Mouse (Mus musculus) monocyte, adult 2 months (primary cell): ENCODE measurements at regions not wholly inside any gene's neighbourhood (a gene's known extent, or its start where the extent isn't known, plus 50 kb on each side); places are given as distances from the start of the nearest gene placed in this dataset.

Experiments
- DNase-seq, 2 experiments: peaks; one replicate each; pipeline ENCODE4 v3.0.0; 2022; ENCODE audit warnings: low spot score in 2 of 2, low read depth in 1 of 2

GRCm38 (mm10) chr17:45242076-45242475 is 191.5 kb downstream of the Cdc5l start:
- DNase-seq = no peak

- DNase-seq = no peak
Observed at GRCm38 (mm10) chr17:45240963-45241543, 192.5 kb downstream of the Cdc5l start.

- no peak for DNase-seq
Observed at GRCm38 (mm10) chr17:45240545-45240944, 193.0 kb downstream of the Cdc5l start.

GRCm38 (mm10) chr17:45237246-45237645 is 196.3 kb downstream of the Cdc5l start:
- no peak for DNase-seq

- no peak for DNase-seq
Observed at GRCm38 (mm10) chr17:45235401-45235800, 198.1 kb downstream of the Cdc5l start.

- DNase-seq = no peak
Observed at GRCm38 (mm10) chr17:45232874-45233273, 200.7 kb downstream of the Cdc5l start.

- no peak for DNase-seq
Observed at GRCm38 (mm10) chr17:45227190-45227589, 206.3 kb downstream of the Cdc5l start.

- DNase-seq = no peak
Observed at GRCm38 (mm10) chr17:45226486-45226885, 207.1 kb downstream of the Cdc5l start.

GRCm38 (mm10) chr17:45221625-45222024 is 211.9 kb downstream of the Cdc5l start:
- DNase-seq = no peak

- DNase-seq = no peak
Observed at GRCm38 (mm10) chr17:45217126-45217525, 216.4 kb downstream of the Cdc5l start.

GRCm38 (mm10) chr17:45215067-45216049 is 218.2 kb downstream of the Cdc5l start:
- no peak for DNase-seq

- DNase-seq = no peak
Observed at GRCm38 (mm10) chr17:45210984-45211383, 222.6 kb downstream of the Cdc5l start.

GRCm38 (mm10) chr17:45209387-45209663 is 224.2 kb downstream of the Cdc5l start:
- no peak for DNase-seq

GRCm38 (mm10) chr17:45208596-45209386 is 224.7 kb downstream of the Cdc5l start:
- DNase-seq = no peak

GRCm38 (mm10) chr17:45195779-45196178 is 237.8 kb downstream of the Cdc5l start:
- no peak for DNase-seq

- DNase-seq = no peak
Observed at GRCm38 (mm10) chr17:45194786-45195281, 238.7 kb downstream of the Cdc5l start.

- no peak for DNase-seq
Observed at GRCm38 (mm10) chr17:45193456-45194025, 240.0 kb downstream of the Cdc5l start.

GRCm38 (mm10) chr17:45187402-45187801 is 246.1 kb downstream of the Cdc5l start:
- DNase-seq = no peak

- no peak for DNase-seq
Observed at GRCm38 (mm10) chr17:45176340-45176739, 257.2 kb downstream of the Cdc5l start.

GRCm38 (mm10) chr17:45169257-45169994 is 264.1 kb downstream of the Cdc5l start:
- no peak for DNase-seq
